In the genomic region with DNA sequence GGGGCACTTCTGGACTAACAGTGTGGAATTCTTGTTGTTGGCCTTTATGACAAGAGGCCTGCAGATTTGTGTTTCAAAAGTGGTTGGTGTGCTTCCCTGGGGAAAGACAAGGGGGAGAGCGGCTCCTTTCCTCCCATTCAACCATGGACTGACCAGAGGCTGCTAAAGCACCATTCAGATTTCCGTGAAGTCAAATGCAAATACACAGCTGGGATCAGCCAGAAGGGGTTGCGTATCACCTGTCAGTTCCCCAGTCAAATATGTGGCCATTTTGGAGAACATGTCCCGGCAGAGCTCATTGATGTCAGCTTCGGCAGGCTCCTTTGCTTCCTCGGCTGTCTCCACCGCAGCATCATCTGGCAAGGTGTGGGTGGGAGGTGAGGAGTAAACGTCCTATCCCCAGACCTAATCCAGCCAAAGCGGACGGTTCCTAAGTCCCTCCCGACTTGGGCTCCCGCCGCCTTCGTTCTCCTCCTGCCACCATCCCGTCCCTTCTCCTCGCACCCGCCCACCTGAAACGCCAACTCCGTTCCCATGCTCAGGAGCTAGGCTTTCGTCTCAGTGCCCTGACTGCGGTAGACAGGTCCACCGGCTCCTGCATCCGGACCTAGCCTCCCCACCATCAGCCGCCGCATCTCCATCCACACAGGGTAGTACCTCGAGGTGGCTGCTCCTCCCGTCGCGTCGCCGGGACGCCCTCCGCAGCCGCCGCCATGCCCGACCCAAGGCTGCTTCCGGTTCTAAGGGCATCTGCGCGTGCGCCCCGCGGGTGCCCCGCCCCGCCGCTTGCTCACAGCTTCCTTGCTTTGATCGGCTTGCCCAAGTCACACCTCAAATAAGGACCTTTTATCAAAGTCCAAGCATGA, we compare ENCODE assay signal across 8 mouse cellular contexts. TPM values are rescaled to one million over a fixed set of nuclear protein-coding genes. Genes with fewer than 3 reads are reported as not detected.
A peak's percentile ranks its signal among the peaks of the same experiment; 100 is the strongest.
DNase-seq lines count a peak whose midpoint lies in the region; ATAC-seq and TF ChIP-seq lines count a peak whose summit lies in the region.

Gene Bloc1s2, minus strand, starts transcription at position 745 of the 866 bp plus-strand sequence.

- H3K79me2 ChIP-seq in heart, adult 2 months (replicated peaks; ENCODE audit: control insufficient read depth, insufficient read depth, low read length), result no peaks in the 10 kb centered on the region

- peak; percentile 66 for TF ChIP-seq POLR2A in heart, adult 2 months (IDR thresholded peaks at IDR 0.05; ENCODE audit: insufficient read depth, low read depth, low read length)

- peaks cover 11% of the 10 kb centered on the region for H3K4me1 ChIP-seq in embryonic facial prominence, embryonic 13.5 days
- H3K4me1 ChIP-seq in heart, adult 2 months (ENCODE audit: control insufficient read depth, insufficient read depth, low read length), result peaks cover 4% of the 10 kb centered on the region
- H3K4me1 ChIP-seq in limb, embryonic 13.5 days, result peaks cover 10% of the 10 kb centered on the region
- H3K4me1 ChIP-seq in midbrain, embryonic 16.5 days (ENCODE audit: control insufficient read depth, insufficient read depth, low read length), result peaks cover 17% of the 10 kb centered on the region

- peak; percentile 74; the same call in 1 of the 2 replicates for ATAC-seq in embryonic facial prominence, embryonic 13.5 days (ENCODE audit: insufficient number of reproducible peaks, insufficient read depth, low FRiP score, low TSS enrichment, low read depth)
- peak; percentile 78 for ATAC-seq in limb, embryonic 13.5 days (ENCODE audit: low FRiP score, low read depth)
- ATAC-seq in midbrain, embryonic 16.5 days, result peak; percentile 96

- peak within 1 kb of the TSS; percentile 76 for H3K4me3 ChIP-seq in embryonic facial prominence, embryonic 13.5 days
- peak within 1 kb of the TSS; percentile 77 for H3K4me3 ChIP-seq in heart, adult 2 months
- H3K4me3 ChIP-seq in limb, embryonic 13.5 days, result peak within 1 kb of the TSS; percentile 77
- peak within 1 kb of the TSS; percentile 67 for H3K4me3 ChIP-seq in midbrain, embryonic 16.5 days (ENCODE audit: low read depth, low read length)

- no peak for TF ChIP-seq EP300 in heart, adult 2 months (IDR thresholded peaks at IDR 0.05; ENCODE audit: insufficient read depth, low read depth, low read length)

- peak within 1 kb of the TSS; percentile 82 for H3K4me2 ChIP-seq in embryonic facial prominence, embryonic 13.5 days
- H3K4me2 ChIP-seq in limb, embryonic 13.5 days (replicated peaks), result peak within 1 kb of the TSS; percentile 83
- H3K4me2 ChIP-seq in midbrain, embryonic 16.5 days (ENCODE audit: low read length), result peak within 1 kb of the TSS; percentile 74

- peaks cover 9% of the 10 kb centered on the region; the same call in 1 of the 2 replicates for H3K27me3 ChIP-seq in embryonic facial prominence, embryonic 13.5 days
- H3K27me3 ChIP-seq in heart, adult 2 months (ENCODE audit: control insufficient read depth, insufficient read depth, low read length), result no peaks in the 10 kb centered on the region
- H3K27me3 ChIP-seq in limb, embryonic 13.5 days, result peaks cover 10% of the 10 kb centered on the region
- peaks cover 4% of the 10 kb centered on the region; the same call in 1 of the 2 replicates for H3K27me3 ChIP-seq in midbrain, embryonic 16.5 days (ENCODE audit: control insufficient read depth, insufficient read depth, low read depth, low read length)

- DNase-seq in 3134 (ENCODE audit: extremely low read depth, insufficient read length, low spot score), result peak; percentile 94
- peak; percentile 93 to 95 for DNase-seq in adrenal gland, postnatal 36 days
- DNase-seq in heart, adult 2 months, result peak; percentile 92
- peak; percentile 89 to 94 for DNase-seq in kidney, adult 8-10 months
- DNase-seq in spleen, postnatal 10 days (ENCODE audit: low spot score in 2 of 2), result peak; percentile 85 to 94

- peaks cover 34% of the 10 kb centered on the region for H3K36me3 ChIP-seq in embryonic facial prominence, embryonic 13.5 days
- no peaks in the 10 kb centered on the region; the same call in 1 of the 2 replicates for H3K36me3 ChIP-seq in heart, adult 2 months (ENCODE audit: control insufficient read depth, insufficient read depth, low read length)
- peaks cover 35% of the 10 kb centered on the region for H3K36me3 ChIP-seq in limb, embryonic 13.5 days
- H3K36me3 ChIP-seq in midbrain, embryonic 16.5 days (ENCODE audit: control insufficient read depth, insufficient read depth, low read length), result peaks cover 7% of the 10 kb centered on the region

- no peak for TF ChIP-seq CTCF in heart, adult 2 months (IDR thresholded peaks at IDR 0.05)

- H3K27ac ChIP-seq in embryonic facial prominence, embryonic 13.5 days, result peak within 1 kb of the TSS; percentile 44; the same call in 1 of the 2 replicates
- peak within 1 kb of the TSS; percentile 68 for H3K27ac ChIP-seq in heart, adult 2 months
- H3K27ac ChIP-seq in limb, embryonic 13.5 days, result 0 out of 2 replicates have a peak within 1 kb of the TSS, but pooled peaks have one; percentile 34
- H3K27ac ChIP-seq in midbrain, embryonic 16.5 days (ENCODE audit: low read length), result peak within 1 kb of the TSS; percentile 72

- H3K9ac ChIP-seq in embryonic facial prominence, embryonic 13.5 days, result peak within 1 kb of the TSS; percentile 83
- H3K9ac ChIP-seq in heart, adult 2 months (ENCODE audit: low read depth, low read length), result peak within 1 kb of the TSS; percentile 86
- H3K9ac ChIP-seq in limb, embryonic 13.5 days, result peak within 1 kb of the TSS; percentile 73
- peak within 1 kb of the TSS; percentile 71 for H3K9ac ChIP-seq in midbrain, embryonic 16.5 days (ENCODE audit: low read depth, low read length)

- intact Hi-C loops in heart, adult 2 months (cut with DNase I), result no loop called here

- H3K9me3 ChIP-seq in embryonic facial prominence, embryonic 13.5 days, result no peaks in the 10 kb centered on the region
- H3K9me3 ChIP-seq in limb, embryonic 13.5 days, result no peaks in the 10 kb centered on the region
- no peaks in the 10 kb centered on the region for H3K9me3 ChIP-seq in midbrain, embryonic 16.5 days (replicated peaks; ENCODE audit: control insufficient read depth, low read length, poor library complexity, severe bottlenecking)

- 2% methylated on average over 46 of the region's 46 CpGs for WGBS in embryonic facial prominence, embryonic 13.5 days
- WGBS in heart, adult 2 months, result 3% methylated on average over 44 of the region's 46 CpGs
- WGBS in limb, embryonic 13.5 days, result 2% methylated on average over 46 of the region's 46 CpGs
- WGBS in midbrain, embryonic 16.5 days, result 2% methylated on average over 46 of the region's 46 CpGs

RNA-seq across cellular contexts. Expression of gene Bloc1s2, which starts in this region (rescaled TPM):
- 10 to 100 TPM; 26.0 to 26.9 TPM for total RNA-seq in adrenal gland, postnatal 36 days (2021)
- polyA plus RNA-seq in embryonic facial prominence, embryonic 13.5 days (2015; fragmentation: Nextera tagmentation; extraction: Ambion mirVana), result 93.7 and 98.7 TPM in 2 replicates
- total RNA-seq in heart, adult 2 months (2021), result 10 to 100 TPM; 14.7 to 16.6 TPM
- polyA plus RNA-seq in heart, adult 2 months (2012; rRNA removed), result 15.1 and 19.1 TPM in 2 replicates
- polyA plus RNA-seq in limb, embryonic 13.5 days (2015; fragmentation: Nextera tagmentation; extraction: Ambion mirVana), result 96.2 and 96.4 TPM in 2 replicates
- 161 and 164 TPM in 2 replicates for polyA plus RNA-seq in midbrain, embryonic 16.5 days (2015; fragmentation: Nextera tagmentation; extraction: Ambion mirVana)

Comparison
In these comparisons a context has a peak if more than half of its experiments do, and no peak if none do; other contexts are left out.
1. Peak in every context shown above with its lines: DNase-seq, ATAC-seq, H3K4me3 ChIP-seq and H3K27ac ChIP-seq.